Mouse (Mus musculus): ENCODE results near the gene Tdrd1. TPM values are rescaled to one million over a fixed set of nuclear protein-coding genes. Genes with fewer than 3 reads are reported as not detected.

The Tdrd1 gene
- polyA plus RNA-seq, 1 experiment from 2014 or later: 0.32 TPM

DNA sequence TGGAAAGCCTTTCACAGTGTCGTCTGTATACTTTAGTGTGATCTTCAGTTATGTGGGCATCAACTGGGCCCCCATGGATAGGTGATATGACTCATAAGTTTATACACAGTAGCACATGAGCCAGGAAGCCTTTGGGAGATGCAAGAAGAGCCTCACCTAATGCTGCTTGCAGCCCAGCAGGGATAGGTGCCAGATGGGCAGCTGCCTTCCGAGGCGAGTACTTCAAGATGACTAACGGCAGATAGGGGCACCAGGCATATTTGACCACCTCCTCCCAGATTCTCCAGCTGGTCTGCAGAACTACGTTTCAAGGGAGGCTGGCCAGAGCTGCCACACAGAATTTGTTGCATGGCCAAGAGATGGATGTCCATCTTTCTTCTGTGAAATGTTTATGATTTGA is 67.3 kb downstream of the Tdrd1 start:
- H3K4me3 ChIP-seq: no peak overlapping the region

DNA sequence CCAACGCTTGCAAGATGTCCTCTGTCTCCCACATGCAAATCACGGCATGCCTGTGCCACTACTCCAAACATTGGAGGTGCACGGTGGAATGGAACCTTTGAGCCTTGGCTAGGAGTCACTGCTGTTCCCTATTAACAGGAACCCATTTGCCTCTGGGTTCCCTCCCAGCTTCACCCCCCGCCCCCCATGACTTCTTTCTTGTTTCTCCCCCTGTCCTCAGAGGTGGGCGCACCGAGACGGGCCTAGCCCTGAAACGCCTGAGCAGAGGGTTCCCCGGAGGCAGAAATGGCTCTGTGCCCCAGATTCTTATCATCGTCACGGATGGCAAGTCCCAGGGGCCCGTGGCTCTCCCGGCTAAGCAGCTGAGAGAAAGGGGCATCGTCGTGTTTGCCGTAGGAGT is 71.6 kb downstream of the Tdrd1 start:
- WGBS: 84% methylated on average over 16 of the region's 16 CpGs
- Histone ChIP-seq H3K4me1 (0 out of 2 replicates have a peak, but pooled peaks cover 4% of the 10 kb centered on the region), H3K27ac (replicated peaks) (no peak overlapping the region), H3K27me3 (ENCODE audit: low read depth, poor library complexity, severe bottlenecking) (no peaks in the 10 kb centered on the region), H3K4me3 (no peak overlapping the region), H3K36me3 (no peaks in the 10 kb centered on the region), H3K9me3 (replicated peaks) (no peaks in the 10 kb centered on the region)
- no peak for DNase-seq (ENCODE audit: low spot score)

More for the DNA sequence above, 67.3 kb downstream of the Tdrd1 start:
- WGBS: 90% methylated on average over 5 of the region's 5 CpGs
- no peaks in the 10 kb centered on the region for H3K9me3 ChIP-seq (replicated peaks)
- no peak for DNase-seq (ENCODE audit: low spot score)
- no peaks in the 10 kb centered on the region for H3K36me3 ChIP-seq
- peaks cover 27% of the 10 kb centered on the region for H3K4me1 ChIP-seq
- no peak overlapping the region for H3K27ac ChIP-seq (replicated peaks)
- no peaks in the 10 kb centered on the region for H3K27me3 ChIP-seq (ENCODE audit: low read depth, poor library complexity, severe bottlenecking)

DNA sequence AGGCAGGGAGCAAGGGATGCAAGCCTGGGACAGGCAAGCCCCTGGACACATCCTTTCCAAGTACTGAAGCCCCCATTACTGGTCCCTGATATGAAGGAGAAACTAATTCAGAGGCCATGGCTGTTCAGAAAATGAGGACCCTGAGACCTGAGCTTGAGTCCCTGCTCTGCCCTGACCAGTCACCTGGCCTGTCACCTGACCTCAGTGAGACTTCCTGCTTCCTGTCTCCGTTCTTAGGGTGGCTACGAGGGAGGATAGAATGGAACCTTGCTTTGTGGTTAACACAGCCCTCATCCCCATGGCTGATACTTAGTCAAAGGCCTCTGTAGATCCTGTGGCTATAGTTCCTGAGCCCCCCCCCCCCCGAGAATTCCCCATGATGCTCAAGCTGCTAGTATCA is 78.1 kb downstream of the Tdrd1 start:
- peaks cover 16% of the 10 kb centered on the region for H3K4me1 ChIP-seq
- H3K27me3 ChIP-seq (ENCODE audit: low read depth, poor library complexity, severe bottlenecking): no peaks in the 10 kb centered on the region
- H3K36me3 ChIP-seq: no peaks in the 10 kb centered on the region
- H3K9me3 ChIP-seq (replicated peaks): no peaks in the 10 kb centered on the region
- H3K4me3 ChIP-seq: no peak overlapping the region
- no peak overlapping the region for H3K27ac ChIP-seq (replicated peaks)
- WGBS: 78% methylated on average over 3 of the region's 3 CpGs
- DNase-seq (ENCODE audit: low spot score): no peak

DNA sequence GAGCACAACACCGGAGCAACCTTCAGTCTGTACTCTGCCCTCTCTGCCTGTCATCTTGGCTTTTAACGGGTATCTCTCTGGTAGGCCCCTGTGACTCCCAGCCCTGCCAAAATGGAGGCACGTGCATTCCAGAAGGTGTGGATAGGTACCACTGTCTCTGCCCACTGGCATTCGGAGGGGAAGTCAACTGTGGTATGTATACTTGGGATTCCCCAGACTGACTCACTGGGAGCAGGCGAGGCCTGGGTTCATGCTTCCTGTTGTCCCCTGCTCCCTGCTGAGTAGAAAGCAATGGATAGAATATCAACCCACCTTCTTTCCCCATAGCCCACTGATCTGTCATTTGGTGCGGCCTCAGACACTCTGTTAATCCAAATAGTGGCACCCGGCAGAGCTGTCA is 79.4 kb downstream of the Tdrd1 start:
- H3K4me1 ChIP-seq: peaks cover 17% of the 10 kb centered on the region
- H3K36me3 ChIP-seq: no peaks in the 10 kb centered on the region
- no peaks in the 10 kb centered on the region for H3K27me3 ChIP-seq (ENCODE audit: low read depth, poor library complexity, severe bottlenecking)
- no peak for DNase-seq (ENCODE audit: low spot score)
- H3K27ac ChIP-seq (replicated peaks): no peak overlapping the region
- 84% methylated on average over 7 of the region's 7 CpGs for WGBS
- H3K4me3 ChIP-seq: no peak overlapping the region
- no peaks in the 10 kb centered on the region for H3K9me3 ChIP-seq (replicated peaks)

DNA sequence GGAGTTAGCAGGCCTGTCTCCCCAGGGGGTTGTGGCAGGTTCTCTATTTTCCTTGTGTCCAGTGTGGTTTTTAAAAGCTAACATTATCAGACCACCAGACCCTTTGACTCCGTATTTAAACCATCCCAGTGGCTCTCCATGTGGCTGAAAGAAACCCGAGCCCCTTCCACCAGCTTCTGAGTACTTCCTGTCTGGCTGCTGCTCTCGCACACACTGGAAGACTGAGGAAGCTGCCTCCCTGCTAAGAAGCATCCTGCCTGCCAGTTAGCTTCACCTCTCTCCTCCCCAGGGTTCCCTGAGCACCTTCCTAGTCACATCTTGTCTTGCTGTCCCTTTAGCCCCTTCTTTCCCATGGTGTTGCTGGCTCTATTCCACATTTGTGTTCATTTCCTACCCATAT is 81.8 kb downstream of the Tdrd1 start:
- Histone ChIP-seq H3K4me1 (peaks cover 22% of the 10 kb centered on the region), H3K27me3 (ENCODE audit: low read depth, poor library complexity, severe bottlenecking) (no peaks in the 10 kb centered on the region), H3K4me3 (no peak overlapping the region), H3K9me3 (replicated peaks) (no peaks in the 10 kb centered on the region), H3K36me3 (no peaks in the 10 kb centered on the region), H3K27ac (replicated peaks) (no peak overlapping the region)
- WGBS: 55% methylated on average over 3 of the region's 3 CpGs
- DNase-seq (ENCODE audit: low spot score): no peak

DNA sequence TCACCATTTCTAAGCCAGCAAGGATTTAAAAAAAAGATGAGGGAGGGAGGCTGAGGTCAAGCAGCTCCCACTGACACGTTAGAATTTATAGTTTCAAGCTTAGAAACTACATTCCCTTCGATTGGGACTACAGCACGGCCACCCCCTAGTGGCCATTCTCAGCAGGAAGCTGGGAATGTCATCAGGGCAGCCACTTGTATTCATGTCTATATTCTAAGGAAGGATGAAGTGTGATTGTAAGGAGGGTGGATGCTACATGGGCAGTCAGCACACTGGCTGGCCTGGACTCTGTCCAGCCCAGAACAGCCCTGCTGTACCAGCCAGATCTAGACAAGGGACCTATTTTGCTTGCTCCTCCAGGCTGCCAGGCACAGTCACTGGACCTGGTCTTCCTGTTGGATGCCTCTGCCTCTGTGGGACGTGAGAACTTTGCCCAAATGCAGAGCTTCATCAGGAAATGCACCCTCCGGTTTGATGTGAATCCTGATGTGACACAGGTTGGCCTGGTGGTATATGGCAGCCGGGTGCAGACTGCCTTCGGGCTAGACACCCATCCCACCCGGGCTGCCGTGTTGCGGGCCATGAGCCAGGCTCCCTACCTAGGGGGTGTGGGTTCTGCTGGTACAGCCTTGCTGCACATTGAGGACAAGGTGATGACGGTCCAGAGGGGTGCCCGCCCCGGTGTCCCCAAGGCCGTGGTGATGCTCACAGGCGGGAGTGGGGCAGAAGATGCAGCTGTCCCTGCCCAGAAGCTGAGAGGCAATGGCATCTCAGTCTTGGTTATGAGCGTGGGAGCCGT is 82.7 kb downstream of the Tdrd1 start:
- Histone ChIP-seq H3K27me3 (ENCODE audit: low read depth, poor library complexity, severe bottlenecking) (no peaks in the 10 kb centered on the region), H3K9me3 (replicated peaks) (no peaks in the 10 kb centered on the region), H3K27ac (replicated peaks) (no peak overlapping the region), H3K4me3 (no peak overlapping the region), H3K4me1 (peaks cover 22% of the 10 kb centered on the region), H3K36me3 (no peaks in the 10 kb centered on the region)
- 79% methylated on average over 17 of the region's 17 CpGs for WGBS
- DNase-seq (ENCODE audit: low spot score): peak; percentile 51

DNA sequence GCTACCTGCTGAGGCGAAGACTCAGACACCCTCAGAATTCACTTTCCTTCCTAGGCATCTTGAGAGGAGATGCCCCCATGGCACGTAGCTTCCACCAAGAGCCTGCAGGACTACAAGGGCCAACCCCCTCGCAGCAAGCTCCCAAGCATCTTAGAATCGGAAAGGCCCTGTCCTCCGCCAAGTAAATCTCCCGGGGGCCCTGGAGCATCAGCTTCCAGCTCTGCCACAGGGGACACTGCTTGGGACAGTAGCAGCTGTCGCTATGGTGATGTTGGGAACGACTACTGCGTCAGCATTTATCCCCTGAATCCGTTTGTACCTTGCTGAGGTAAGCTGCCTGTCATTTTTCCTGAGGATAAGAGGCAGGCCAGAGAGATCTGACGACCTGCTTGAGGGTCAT is 84.6 kb downstream of the Tdrd1 start:
- Histone ChIP-seq H3K9me3 (replicated peaks) (no peaks in the 10 kb centered on the region), H3K4me3 (no peak overlapping the region), H3K27me3 (ENCODE audit: low read depth, poor library complexity, severe bottlenecking) (no peaks in the 10 kb centered on the region), H3K27ac (replicated peaks) (no peak overlapping the region; the same call in 1 of the 2 replicates), H3K36me3 (0 out of 2 replicates have a peak, but pooled peaks cover 2% of the 10 kb centered on the region), H3K4me1 (peaks cover 13% of the 10 kb centered on the region)
- no peak for DNase-seq (ENCODE audit: low spot score)
- WGBS: 62% methylated on average over 11 of the region's 11 CpGs

DNA sequence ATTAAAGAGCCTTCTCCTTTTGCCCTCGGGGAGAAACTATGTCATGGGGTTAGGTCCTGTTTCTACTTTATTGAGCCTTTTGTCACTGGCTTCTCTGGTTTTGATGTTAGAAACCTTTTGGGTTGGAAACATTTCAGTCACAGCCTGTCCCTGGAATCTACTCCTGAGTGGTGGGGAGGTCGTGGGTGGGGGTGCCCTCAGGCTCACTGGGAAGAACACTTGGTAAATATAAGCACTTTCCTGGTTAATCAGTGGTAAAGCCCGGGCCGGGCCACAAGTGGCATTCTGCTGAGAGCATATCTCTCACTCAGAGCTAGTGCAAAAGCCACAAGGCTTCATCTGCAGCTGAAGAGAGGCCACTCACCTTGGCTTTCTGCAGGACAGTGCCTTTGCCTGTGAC is 87.8 kb downstream of the Tdrd1 start:
- Histone ChIP-seq H3K36me3 (0 out of 2 replicates have a peak, but pooled peaks cover 2% of the 10 kb centered on the region), H3K9me3 (replicated peaks) (no peaks in the 10 kb centered on the region), H3K4me1 (peaks cover 9% of the 10 kb centered on the region), H3K27ac (replicated peaks) (no peak overlapping the region), H3K27me3 (ENCODE audit: low read depth, poor library complexity, severe bottlenecking) (no peaks in the 10 kb centered on the region), H3K4me3 (no peak overlapping the region)
- WGBS: 88% methylated on average over 4 of the region's 4 CpGs
- no peak for DNase-seq (ENCODE audit: low spot score)

DNA sequence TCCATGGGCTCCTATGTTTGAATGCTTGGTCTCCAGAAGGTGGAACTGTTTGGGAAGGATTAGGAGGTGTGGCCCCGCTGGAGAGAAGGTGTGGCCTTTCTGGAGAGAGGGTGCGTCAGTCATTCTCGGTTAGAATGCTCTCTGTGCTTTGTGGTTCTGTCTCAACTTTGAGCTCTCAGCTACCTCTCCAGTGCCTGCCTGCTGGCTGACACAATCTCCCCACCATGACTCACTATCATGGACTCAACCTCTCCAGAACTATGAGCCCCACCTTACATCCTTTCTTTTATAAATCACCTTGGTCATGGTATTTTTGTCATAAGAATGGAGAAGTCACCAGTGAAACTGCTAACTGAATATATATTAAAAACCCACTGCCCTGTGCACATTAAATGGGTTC is 88.6 kb downstream of the Tdrd1 start:
- Histone ChIP-seq H3K4me1 (peaks cover 6% of the 10 kb centered on the region), H3K36me3 (0 out of 2 replicates have a peak, but pooled peaks cover 2% of the 10 kb centered on the region), H3K4me3 (no peak overlapping the region), H3K27ac (replicated peaks) (no peak overlapping the region), H3K9me3 (replicated peaks) (no peaks in the 10 kb centered on the region), H3K27me3 (ENCODE audit: low read depth, poor library complexity, severe bottlenecking) (no peaks in the 10 kb centered on the region)
- DNase-seq (ENCODE audit: low spot score): no peak
- 94% methylated on average over 3 of the region's 3 CpGs for WGBS

DNA sequence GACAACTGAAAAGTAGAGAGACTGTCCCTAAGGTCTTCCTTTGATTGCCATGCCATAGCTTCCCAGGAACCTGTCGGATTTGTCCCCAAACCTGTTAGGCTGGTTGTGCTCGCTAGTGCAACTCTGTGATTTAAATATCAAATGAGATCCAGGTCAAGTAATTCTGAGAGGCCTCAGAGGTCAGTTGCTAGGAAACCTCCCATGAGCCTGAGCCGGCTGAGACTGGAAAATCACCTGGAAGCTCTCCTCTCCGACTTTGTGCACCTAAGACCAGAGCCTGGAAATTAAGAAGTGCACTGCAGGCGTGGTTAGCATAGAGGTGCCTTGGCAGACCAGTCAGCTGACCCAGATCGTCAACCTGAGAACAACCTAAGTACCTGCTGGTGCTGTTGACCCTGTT is 89.1 kb downstream of the Tdrd1 start:
- H3K27ac ChIP-seq (replicated peaks): no peak overlapping the region
- H3K27me3 ChIP-seq (ENCODE audit: low read depth, poor library complexity, severe bottlenecking): no peaks in the 10 kb centered on the region
- H3K9me3 ChIP-seq (replicated peaks): no peaks in the 10 kb centered on the region
- H3K4me1 ChIP-seq: peaks cover 6% of the 10 kb centered on the region
- no peak overlapping the region for H3K4me3 ChIP-seq
- DNase-seq (ENCODE audit: low spot score): no peak
- WGBS: 51% methylated on average over 6 of the region's 6 CpGs
- 0 out of 2 replicates have a peak, but pooled peaks cover 2% of the 10 kb centered on the region for H3K36me3 ChIP-seq

Other genes with a start within 250 kb of the Tdrd1 start
- 0.09 and 0.19 TPM in 2 replicates for gene Adrb1, start 104.0 kb upstream of the Tdrd1 start, polyA plus RNA-seq (2016; fragmentation: Nextera tagmentation; extraction: Ambion mirVana)
- gene Ccdc186, start 4.0 kb upstream of the Tdrd1 start, polyA plus RNA-seq (2016; fragmentation: Nextera tagmentation; extraction: Ambion mirVana): 15.4 and 17.6 TPM in 2 replicates
- 0.26 and 0.52 TPM in 2 replicates for gene Vwa2, start 48.0 kb downstream of the Tdrd1 start, polyA plus RNA-seq (2016; fragmentation: Nextera tagmentation; extraction: Ambion mirVana)
- gene Afap1l2, start 182.0 kb downstream of the Tdrd1 start, polyA plus RNA-seq (2016; fragmentation: Nextera tagmentation; extraction: Ambion mirVana): 3.6 and 4.5 TPM in 2 replicates